Mouse (Mus musculus) liver, embryonic 14 days (tissue): Measurements from ENCODE around the gene Dcxr. TPM values are rescaled to one million over a fixed set of nuclear protein-coding genes. Genes with fewer than 3 reads are reported as not detected.

Experiments
- polyA plus RNA-seq: library from polyadenylated mRNA; depleted of rRNA; stranded (reverse); fragments of >200 nt; gene quantifications from 2 replicates; pipeline ENCODE4 v1.2.3, GENCODE M21; 2012; rRNA removed

Gene Dcxr
- 9.4 and 10.1 TPM in 2 replicates for polyA plus RNA-seq

GRCm38 (mm10) chr11:120727169-120727527 is at the start of gene Dcxr:
Gene Dcxr (minus strand): TSS chr11:120727281.

GRCm38 (mm10) chr11:120762672-120763041 is 35.6 kb upstream of the Dcxr start, which contains the start of gene Hmga1b:
Gene Hmga1b (plus strand): TSS chr11:120762794.

GRCm38 (mm10) chr11:120731858-120732680 is 5.0 kb upstream of the Dcxr start, which contains the start of gene Cbr2:
Gene Cbr2 (minus strand): TSS chr11:120732114.

GRCm38 (mm10) chr11:120721124-120722066 is 5.7 kb downstream of the Dcxr start, which contains the start of gene Rac3:
Gene Rac3 (plus strand): TSS chr11:120721470.

GRCm38 (mm10) chr11:120713580-120714518 is 13.2 kb downstream of the Dcxr start, which contains the start of the genes Cenpx and Lrrc45:
Gene Cenpx (minus strand): TSS chr11:120713738.
Gene Lrrc45 (plus strand): TSS chr11:120713925.

Other genes starting within 250 kb of the Dcxr start
- 77.5 and 86.5 TPM in 2 replicates for gene Mrpl12, start 242.7 kb downstream of the Dcxr start, polyA plus RNA-seq
- gene Slc25a10, start 235.4 kb downstream of the Dcxr start, polyA plus RNA-seq, result 27.2 and 31.8 TPM in 2 replicates
- gene Gcgr, start 196.6 kb downstream of the Dcxr start, polyA plus RNA-seq, result 16.1 and 19.1 TPM in 2 replicates
- 25.4 and 28.5 TPM in 2 replicates for gene Mcrip1, start 177.6 kb downstream of the Dcxr start, polyA plus RNA-seq
- gene Ppp1r27, start 176.1 kb downstream of the Dcxr start, polyA plus RNA-seq, result 0.14 TPM in 1 of 2 replicates, not detected in the other
- 239 and 240 TPM in 2 replicates for gene P4hb, start 154.0 kb downstream of the Dcxr start, polyA plus RNA-seq
- gene Arhgdia, start 145.7 kb downstream of the Dcxr start, polyA plus RNA-seq, result 151 and 168 TPM in 2 replicates
- gene Alyref, start 128.9 kb downstream of the Dcxr start, polyA plus RNA-seq, result 112 and 119 TPM in 2 replicates
- gene Anapc11, start 128.9 kb downstream of the Dcxr start, polyA plus RNA-seq, result 49.9 and 56.0 TPM in 2 replicates
- gene Npb, start 118.8 kb downstream of the Dcxr start, polyA plus RNA-seq, result 4.6 and 5.4 TPM in 2 replicates
- gene Pcyt2, start 109.3 kb downstream of the Dcxr start, polyA plus RNA-seq, result 113 and 125 TPM in 2 replicates
- gene Sirt7, start 102.0 kb downstream of the Dcxr start, polyA plus RNA-seq, result 27.4 and 30.1 TPM in 2 replicates
- gene Mafg, start 93.7 kb downstream of the Dcxr start, polyA plus RNA-seq, result 25.1 and 29.7 TPM in 2 replicates
- 4.4 and 4.5 TPM in 2 replicates for gene Pycr1, start 83.5 kb downstream of the Dcxr start, polyA plus RNA-seq
- gene Myadml2, start 79.1 kb downstream of the Dcxr start, polyA plus RNA-seq, result 0.14 and 0.28 TPM in 2 replicates
- gene Notum, start 66.1 kb downstream of the Dcxr start, polyA plus RNA-seq, result 0.22 and 0.43 TPM in 2 replicates
- 16.8 and 20.5 TPM in 2 replicates for gene Aspscr1, start 54.3 kb downstream of the Dcxr start, polyA plus RNA-seq
- gene Cenpx, start 13.5 kb downstream of the Dcxr start, polyA plus RNA-seq, result 61.2 and 66.5 TPM in 2 replicates
- 8.6 and 8.7 TPM in 2 replicates for gene Lrrc45, start 13.4 kb downstream of the Dcxr start, polyA plus RNA-seq
- 1.3 and 1.4 TPM in 2 replicates for gene Rac3, start 5.8 kb downstream of the Dcxr start, polyA plus RNA-seq
- gene Cbr2, start 4.8 kb upstream of the Dcxr start, polyA plus RNA-seq, result 0.16 TPM in 1 of 2 replicates, not detected in the other
- 2.8 and 3.7 TPM in 2 replicates for gene Hmga1b, start 35.5 kb upstream of the Dcxr start, polyA plus RNA-seq
- 6.9 and 8.6 TPM in 2 replicates for gene Rfng, start 56.9 kb upstream of the Dcxr start, polyA plus RNA-seq
- gene Gps1, start 57.0 kb upstream of the Dcxr start, polyA plus RNA-seq, result 61.2 and 70.7 TPM in 2 replicates
- gene Dus1l, start 69.1 kb upstream of the Dcxr start, polyA plus RNA-seq, result 30.8 and 33.4 TPM in 2 replicates
- 44.8 and 46.6 TPM in 2 replicates for gene Fasn, start 97.3 kb upstream of the Dcxr start, polyA plus RNA-seq
- 1.4 and 1.7 TPM in 2 replicates for gene Ccdc57, start 205.6 kb upstream of the Dcxr start, polyA plus RNA-seq
- 19.7 and 22.6 TPM in 2 replicates for gene Slc16a3, start 221.2 kb upstream of the Dcxr start, polyA plus RNA-seq